Mouse (Mus musculus): ENCODE results near the gene Tmem174.

DNA sequence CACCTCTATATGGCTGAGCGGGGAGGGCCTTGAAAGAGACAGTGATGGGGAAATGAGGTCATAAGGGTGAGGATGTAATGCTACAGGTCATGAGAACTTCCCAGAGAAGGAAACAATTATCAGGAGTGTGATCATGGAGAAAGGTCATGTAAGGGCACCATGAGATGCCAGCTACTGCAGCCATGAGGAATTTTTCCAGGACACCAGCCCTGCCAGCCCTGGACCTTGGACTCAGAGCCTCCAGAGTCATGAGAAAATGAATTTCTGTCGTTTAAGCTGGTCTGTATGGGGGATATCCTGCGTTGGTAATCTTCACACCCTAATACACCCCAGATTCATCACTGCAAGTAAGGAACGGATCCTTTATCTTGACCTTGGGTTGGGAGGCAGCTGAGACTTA lies 36.7 kb upstream of the Tmem174 start:
- TF ChIP-seq POLR2A (IDR thresholded peaks at IDR 0.05; ENCODE audit: extremely low read depth, insufficient read depth, low read length) (no peak), CTCF (IDR thresholded peaks at IDR 0.05; ENCODE audit: extremely low read depth, insufficient read depth, low read length) (no peak)

Data from cortical plate, adult 2 months (tissue).